Mouse (Mus musculus) spleen, adult 2 months (tissue): ENCODE data around the gene Cyb561. TPM values are rescaled to one million over a fixed set of nuclear protein-coding genes. Genes with fewer than 3 reads are reported as not detected.

Experiments
- DNase-seq, 2 experiments: peaks; one replicate each; pipeline versions ENCODE4 v3.0.0 to v3.0.0-alpha.2; 2012 to 2021; ENCODE audit warnings: low spot score in 2 of 2, low read depth in 1 of 2
- H3K27ac ChIP-seq: fragments of 200-500 bp; 2 replicates; pipeline ENCODE4 v1.5.1; 2012; ENCODE audit warnings: low read length, inconsistent platforms; ENCODE audit not compliant: insufficient read depth
- H3K27me3 ChIP-seq: fragments of 200-500 bp; 2 replicates; pipeline ENCODE4 v1.6.1; 2012; ENCODE audit warnings: mild to moderate bottlenecking, moderate library complexity, low read length, inconsistent platforms; ENCODE audit not compliant: control insufficient read depth, insufficient read depth
- H3K36me3 ChIP-seq: fragments of 200-500 bp; 2 replicates; pipeline ENCODE4 v1.6.1; 2012; ENCODE audit warnings: mild to moderate bottlenecking, low read length, inconsistent platforms; ENCODE audit not compliant: control insufficient read depth, insufficient read depth
- H3K4me1 ChIP-seq: fragments of 200-500 bp; 2 replicates; pipeline ENCODE4 v1.6.1; 2011; ENCODE audit warnings: inconsistent platforms; ENCODE audit not compliant: control insufficient read depth, insufficient read depth, insufficient read length
- H3K4me3 ChIP-seq: fragments of 200-500 bp; 2 replicates; pipeline ENCODE4 v1.5.1; 2011; ENCODE audit warnings: mild to moderate bottlenecking, inconsistent platforms; ENCODE audit not compliant: insufficient read depth, insufficient read length; ENCODE audit errors: extremely low read depth
- CTCF ChIP-seq: fragments of 200-500 bp; IDR thresholded peaks from 2 replicates; pipeline ENCODE4 v1.5.1; 2011; ENCODE audit warnings: mild to moderate bottlenecking, inconsistent platforms; ENCODE audit not compliant: insufficient read depth, insufficient read length, insufficient replicate concordance; ENCODE audit errors: extremely low read depth
- POLR2A ChIP-seq: fragments of 200-500 bp; IDR thresholded peaks from 2 replicates; pipeline ENCODE4 v1.6.1; 2011; ENCODE audit warnings: low read depth, low read length, inconsistent platforms
- WGBS: fragments of 180-500 bp; shearing (Covaris S2); methylation state at CpG from one replicate; pipeline ENCODE4 v1.1.7; 2018; 5-methylcytosine and 5-hydroxymethylcytosine counted together
- polyA plus RNA-seq: library from polyadenylated mRNA; depleted of rRNA; stranded (reverse); fragments of >200 nt; gene quantifications from 2 replicates; pipeline ENCODE4 v1.2.3, GENCODE M21; 2012

The Cyb561 gene
- polyA plus RNA-seq, 1 experiment = 1.9 TPM

GRCm38 (mm10) chr11:105922769-105923663 lies 30.1 kb downstream of the Cyb561 start:
- no peak for DNase-seq
- WGBS = 88% methylated on average over 20 of the region's 20 CpGs
- no peaks in the 10 kb centered on the region for H3K36me3 ChIP-seq

GRCm38 (mm10) chr11:105921275-105921674 lies 31.9 kb downstream of the Cyb561 start:
- Histone ChIP-seq H3K4me3 (no peak overlapping the region), H3K27ac (no peak overlapping the region), H3K4me1 (no peaks in the 10 kb centered on the region), H3K36me3 (no peaks in the 10 kb centered on the region), H3K27me3 (no peaks in the 10 kb centered on the region)
- TF ChIP-seq POLR2A (no peak), CTCF (no peak)
- 85% methylated on average over 5 of the region's 5 CpGs for WGBS
- DNase-seq = no peak

More at GRCm38 (mm10) chr11:105922769-105923663, 30.1 kb downstream of the Cyb561 start:
- TF ChIP-seq POLR2A = no peak
- TF ChIP-seq CTCF = no peak
- no peak overlapping the region for H3K27ac ChIP-seq
- no peak overlapping the region for H3K4me3 ChIP-seq
- no peaks in the 10 kb centered on the region for H3K27me3 ChIP-seq
- no peaks in the 10 kb centered on the region for H3K4me1 ChIP-seq

- Histone ChIP-seq H3K4me1 (no peaks in the 10 kb centered on the region), H3K27ac (no peak overlapping the region), H3K36me3 (no peaks in the 10 kb centered on the region), H3K27me3 (no peaks in the 10 kb centered on the region), H3K4me3 (no peak overlapping the region)
- WGBS = 98% methylated on average over 2 of the region's 2 CpGs
- TF ChIP-seq POLR2A = no peak
- no peak for TF ChIP-seq CTCF
- DNase-seq = no peak
Measured at GRCm38 (mm10) chr11:105920836-105921235, 32.3 kb downstream of the Cyb561 start.

- TF ChIP-seq CTCF = no peak
- Histone ChIP-seq H3K4me1 (no peaks in the 10 kb centered on the region), H3K36me3 (no peaks in the 10 kb centered on the region), H3K27me3 (no peaks in the 10 kb centered on the region), H3K27ac (no peak overlapping the region), H3K4me3 (no peak overlapping the region)
- 74% methylated on average over 3 of the region's 3 CpGs for whole genome bisulfite sequencing
- DNase-seq = no peak
Measured at GRCm38 (mm10) chr11:105920098-105920785, 32.9 kb downstream of the Cyb561 start.

- Histone ChIP-seq H3K4me1 (no peaks in the 10 kb centered on the region), H3K27me3 (no peaks in the 10 kb centered on the region), H3K27ac (no peak overlapping the region), H3K36me3 (no peaks in the 10 kb centered on the region), H3K4me3 (no peak overlapping the region)
- WGBS = 87% methylated on average over 5 of the region's 5 CpGs
- no peak for TF ChIP-seq CTCF
- TF ChIP-seq POLR2A = no peak
- no peak for DNase-seq
Measured at GRCm38 (mm10) chr11:105913580-105913979, 39.6 kb downstream of the Cyb561 start.

- TF ChIP-seq CTCF (peak; percentile 51; the same call in 1 of the 2 replicates), POLR2A (no peak)
- 28% methylated on average over 4 of the region's 4 CpGs for WGBS
- peak; percentile 44 to 65 for DNase-seq
- no peak overlapping the region for H3K27ac ChIP-seq
- H3K4me1 ChIP-seq = no peaks in the 10 kb centered on the region
- H3K4me3 ChIP-seq = no peak overlapping the region
- no peaks in the 10 kb centered on the region for H3K36me3 ChIP-seq
- H3K27me3 ChIP-seq = no peaks in the 10 kb centered on the region
Measured at GRCm38 (mm10) chr11:105911592-105912375, 41.4 kb downstream of the Cyb561 start.
